Mouse (Mus musculus) gastrocnemius, postnatal 36 days (tissue): ENCODE measurements around the gene 0610009B22Rik. TPM values are rescaled to one million over a fixed set of nuclear protein-coding genes. Genes with fewer than 3 reads are reported as not detected.
"Not testable (repeated sequence)": the region's sequence is repeated elsewhere in the genome, so short reads cannot be mapped to it uniquely, and the experiment has no call there.

Source experiments
- DNase-seq, 2 experiments: peaks; one replicate each; pipeline ENCODE4 v3.0.0; 2022
- intact Hi-C: fragments of 180-260 bp; cut with DNase I; formaldehyde crosslinking; loops from one replicate; pipeline ENCODE4 v1.15.1; 2025
- total RNA-seq, 2 experiments: library from RNA; stranded (reverse); gene quantifications; 2 replicates each; pipeline ENCODE4 v1.2.3; 2021

Gene 0610009B22Rik
- total RNA-seq, 2 experiments from 2014 or later, result 31.8 to 32.0 TPM

DNA sequence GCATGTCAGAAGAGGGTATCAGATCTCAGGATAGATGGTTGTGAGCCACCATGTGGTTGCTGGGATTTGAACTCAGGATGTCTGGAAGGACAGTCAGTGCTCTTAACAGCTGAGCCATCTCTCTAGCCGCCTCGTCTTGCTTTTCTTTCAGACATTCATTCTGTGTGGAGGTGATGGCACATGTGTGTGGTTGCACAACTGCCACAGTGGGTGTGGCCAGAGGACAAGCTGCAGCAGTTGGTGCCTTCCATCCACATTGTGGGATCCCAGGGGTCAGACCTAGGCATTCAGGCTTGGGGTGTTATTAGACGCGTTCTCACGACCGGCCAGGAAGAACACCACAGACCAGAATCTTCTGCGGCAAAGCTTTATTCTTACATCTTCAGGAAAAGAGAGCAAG, 23.9 kb downstream of the 0610009B22Rik start:
- DNase-seq, intact Hi-C loops: not testable (repeated sequence)

DNA sequence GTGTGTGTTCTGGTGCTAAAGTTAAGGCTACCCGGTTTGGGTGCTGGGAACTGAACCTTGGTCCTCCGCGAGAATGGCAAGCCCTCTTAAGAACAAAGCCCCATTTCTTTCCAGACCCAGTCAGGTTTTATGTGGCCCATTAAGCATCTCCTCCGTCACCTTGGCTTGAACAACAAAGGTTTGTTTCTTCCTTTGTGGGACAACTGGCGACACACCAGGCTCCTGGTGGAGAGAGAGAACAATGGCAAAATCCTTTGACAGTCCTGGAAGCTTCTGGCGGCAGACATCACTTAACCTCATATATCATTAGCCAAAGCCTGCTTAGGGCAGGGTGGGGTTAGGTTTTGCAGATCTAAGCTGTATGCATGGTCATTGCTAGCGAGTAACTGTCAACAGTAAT, 26.0 kb downstream of the 0610009B22Rik start:
- DNase-seq, result no peak
- intact Hi-C loops, result no loop called here

DNA sequence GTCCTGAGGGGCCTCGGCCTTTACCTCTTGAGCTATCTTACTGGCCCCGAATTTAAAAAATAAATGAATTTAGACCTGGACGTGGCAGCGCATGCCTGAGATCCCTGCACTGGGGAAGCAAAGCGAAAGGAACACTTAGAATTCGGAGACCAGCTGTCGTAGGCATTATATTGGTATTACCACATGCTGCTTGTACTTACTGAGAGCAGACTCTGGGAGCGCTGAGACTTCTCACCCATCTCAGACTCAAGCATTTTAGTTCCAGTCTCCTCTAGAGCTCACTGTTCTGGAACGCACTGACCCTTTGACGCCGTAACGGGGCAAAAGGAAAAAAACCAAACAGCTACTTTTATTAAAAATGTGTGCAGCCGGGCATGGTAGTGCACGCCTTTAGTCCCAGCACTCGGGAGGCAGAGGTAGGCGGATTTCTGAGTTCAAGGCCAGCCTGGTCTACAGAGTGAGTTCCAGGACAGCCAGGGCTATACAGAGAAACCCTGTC, 26.8 kb downstream of the 0610009B22Rik start:
- no peak for DNase-seq
- intact Hi-C loops, result no loop called here

DNA sequence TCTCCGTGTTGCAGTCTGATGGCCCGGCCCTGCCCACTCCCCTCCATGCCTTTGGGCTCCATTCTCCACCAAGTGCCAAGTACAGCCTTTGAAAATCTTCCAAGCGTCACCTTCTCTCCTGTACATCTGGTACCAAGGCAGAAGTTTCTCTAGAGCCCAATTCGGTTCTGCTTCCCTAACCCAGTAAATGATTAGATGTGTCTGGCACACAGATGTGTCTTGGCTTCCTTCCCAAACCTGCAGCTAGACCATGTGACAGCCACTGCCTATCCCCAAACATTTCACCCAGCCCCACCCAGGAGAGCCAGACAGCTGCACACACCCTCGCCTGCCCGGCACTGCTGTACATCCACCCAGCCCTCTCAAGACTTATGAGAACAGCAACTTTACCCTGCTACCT, 30.0 kb downstream of the 0610009B22Rik start:
- DNase-seq, result no peak
- intact Hi-C loops, result no loop called here

DNA sequence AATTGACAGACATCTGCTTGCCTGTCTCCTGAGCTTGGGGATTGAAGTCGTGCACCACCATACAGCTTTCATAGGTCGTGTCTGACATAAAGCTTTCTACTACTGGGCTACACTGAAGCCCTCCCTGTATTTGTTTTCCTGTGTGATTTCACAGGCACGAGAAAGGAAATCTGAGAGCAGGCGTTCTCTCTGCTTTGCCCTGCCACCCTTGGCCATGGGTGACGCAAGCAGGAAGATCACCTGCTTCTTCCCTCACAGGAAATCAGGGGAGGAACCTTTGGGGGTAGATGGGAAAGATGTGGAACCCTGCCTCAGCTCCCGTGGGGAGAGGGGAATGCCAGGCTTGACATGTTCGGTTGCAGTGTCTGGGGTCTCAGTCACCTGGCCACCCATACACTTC, 30.4 kb downstream of the 0610009B22Rik start:
- no peak for DNase-seq
- intact Hi-C loops, result no loop called here

DNA sequence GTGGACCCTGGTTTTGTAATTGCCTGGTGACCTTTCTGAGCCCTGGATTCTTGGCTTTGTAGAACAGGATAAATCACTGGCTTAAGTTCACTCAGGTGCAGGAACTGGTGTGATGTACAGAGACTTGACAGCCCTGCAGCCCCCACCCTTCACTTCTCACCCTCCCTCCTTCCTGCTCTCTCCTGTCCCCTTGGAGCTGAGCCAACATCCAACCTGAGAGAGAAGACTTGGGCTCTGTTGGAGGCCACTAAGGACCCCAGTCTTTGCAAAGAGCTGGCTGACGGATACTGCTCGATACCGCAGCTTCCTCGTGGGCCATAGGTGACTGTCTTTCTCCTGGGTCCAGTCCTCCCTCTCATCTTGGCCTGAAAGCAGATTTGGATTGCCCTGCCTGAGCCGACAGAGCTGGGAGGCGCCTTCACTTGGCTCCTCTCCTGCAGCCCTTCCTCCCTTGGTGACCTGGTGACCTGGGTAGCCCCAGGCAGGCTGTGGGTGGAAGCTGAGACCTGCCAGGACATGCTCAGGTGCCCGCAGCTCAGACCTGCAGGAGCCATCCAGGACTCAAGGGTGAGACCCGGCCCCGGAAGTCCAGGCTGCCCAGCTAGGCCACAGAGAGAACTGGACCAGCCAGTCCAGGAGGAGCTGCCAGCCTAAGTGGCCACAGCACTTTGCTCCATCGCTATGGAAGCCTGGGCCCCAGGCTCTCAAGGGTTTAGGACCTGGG, 31.7 kb downstream of the 0610009B22Rik start:
- intact Hi-C loops, result no loop called here
- no peak for DNase-seq

DNA sequence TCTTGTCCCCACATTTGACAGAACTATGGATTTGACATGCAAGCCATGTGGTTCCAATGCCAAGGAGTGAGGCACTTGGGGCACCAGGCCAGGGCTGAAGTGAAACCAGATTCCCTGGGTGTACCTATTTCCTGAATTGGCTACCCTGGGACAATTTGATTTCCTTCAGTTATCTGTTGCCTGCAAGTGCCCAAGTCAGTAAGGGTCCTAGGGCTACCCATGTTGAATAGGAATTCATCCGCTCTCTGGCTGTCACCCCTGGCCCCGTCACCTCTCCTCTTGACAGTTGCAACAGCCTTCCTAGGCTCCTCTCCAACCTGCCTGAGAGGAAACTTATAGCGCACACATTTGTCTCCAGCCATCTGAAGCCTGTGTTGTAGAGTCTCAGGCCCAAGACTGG, 33.8 kb downstream of the 0610009B22Rik start:
- intact Hi-C loops, result no loop called here
- DNase-seq, result no peak

DNA sequence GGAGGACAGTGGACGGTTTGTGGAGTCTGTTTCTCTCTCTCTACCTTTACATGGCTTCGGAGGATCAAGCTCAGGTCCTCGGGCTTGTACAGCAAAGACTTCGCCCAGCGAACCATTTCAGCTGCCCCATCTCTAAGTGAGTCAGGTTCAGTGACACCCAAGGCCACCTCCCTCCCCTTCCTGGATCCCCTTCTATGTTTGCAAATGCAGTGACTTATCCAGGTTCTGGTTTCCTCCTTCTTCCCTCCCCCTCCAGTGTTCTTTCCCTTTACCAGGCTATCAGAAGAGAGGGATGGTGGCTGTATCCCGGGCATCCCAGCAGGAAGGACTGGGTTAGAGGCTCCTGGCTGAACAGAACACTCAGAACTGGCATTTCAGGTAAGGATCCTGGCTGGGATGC, 34.9 kb downstream of the 0610009B22Rik start:
- intact Hi-C loops, result no loop called here
- no peak for DNase-seq

DNA sequence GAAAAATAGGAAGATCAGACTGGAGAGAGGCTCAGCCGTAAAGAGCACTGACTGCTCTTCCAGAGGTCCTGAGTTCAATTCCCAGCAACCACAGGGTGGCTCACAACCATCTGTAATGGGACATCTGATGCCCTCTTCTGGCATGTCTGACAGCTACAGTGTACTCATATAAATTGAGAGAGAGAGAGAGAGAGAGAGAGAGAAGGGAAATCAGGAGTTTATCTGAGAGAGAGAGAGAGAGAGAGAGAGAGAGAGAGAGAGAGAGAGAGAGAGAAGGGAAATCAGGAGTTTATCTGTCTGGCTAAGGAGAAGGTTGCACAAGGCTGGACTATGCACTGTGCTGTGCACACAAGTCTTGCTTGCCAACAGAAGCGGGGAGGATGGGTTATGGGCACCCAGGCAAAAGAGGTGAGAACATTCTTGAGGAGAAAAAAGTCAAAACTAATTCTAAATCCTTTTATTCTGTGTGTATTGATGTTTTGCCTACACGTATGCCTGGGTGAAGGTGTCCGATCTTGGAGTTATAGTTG, 35.7 kb downstream of the 0610009B22Rik start:
- intact Hi-C loops, result no loop called here
- no peak for DNase-seq

DNA sequence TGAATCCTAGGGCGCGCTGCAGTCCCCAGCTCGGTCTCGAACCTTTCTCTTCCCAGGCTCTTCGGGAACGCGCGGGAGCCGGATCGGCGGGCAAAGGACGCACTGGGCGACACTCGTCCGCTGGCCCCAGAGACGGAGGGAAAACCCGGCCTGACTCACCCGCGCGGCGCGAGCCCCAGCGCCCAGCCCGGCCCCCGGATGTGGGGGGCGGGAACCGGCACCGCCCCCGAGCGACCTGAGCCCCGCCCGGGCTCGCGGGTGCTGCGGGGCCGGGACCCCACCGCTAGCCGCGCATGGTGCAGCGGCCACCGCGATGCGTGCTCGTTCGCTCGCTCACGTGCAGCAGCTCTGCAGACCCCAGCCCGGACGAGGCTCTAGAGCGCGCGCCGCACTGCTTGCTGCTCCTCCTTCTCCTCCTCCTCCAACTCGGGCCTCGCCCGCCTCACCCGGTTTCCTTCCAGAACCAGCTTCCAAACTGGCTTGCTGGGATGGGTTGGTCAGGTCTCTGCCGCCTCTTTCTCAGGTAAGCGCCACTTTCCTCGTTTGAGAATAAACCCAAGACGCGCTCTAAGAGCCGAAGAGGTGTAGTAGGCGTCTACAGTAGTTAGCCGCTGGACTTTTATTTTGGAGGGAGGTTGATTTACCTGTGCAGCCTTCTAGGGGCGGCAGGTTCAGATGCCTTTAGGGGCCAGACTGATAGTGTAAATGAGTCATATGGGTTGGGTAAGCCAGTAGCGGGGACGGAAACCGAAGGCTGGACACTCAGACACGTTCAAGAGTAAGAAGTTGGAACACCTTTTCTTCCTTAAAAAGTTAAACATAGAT, 37.8 kb downstream of the 0610009B22Rik start, which contains the start of the genes N4bp3 and D930048N14Rik:
TSS of gene N4bp3 (minus strand) at position 152 of the 825 bp plus-strand sequence.
TSS of gene D930048N14Rik (plus strand) at position 264 of the 825 bp plus-strand sequence.
- DNase-seq, result peak; percentile 50 to 67
- intact Hi-C loops, result no loop called here

DNA sequence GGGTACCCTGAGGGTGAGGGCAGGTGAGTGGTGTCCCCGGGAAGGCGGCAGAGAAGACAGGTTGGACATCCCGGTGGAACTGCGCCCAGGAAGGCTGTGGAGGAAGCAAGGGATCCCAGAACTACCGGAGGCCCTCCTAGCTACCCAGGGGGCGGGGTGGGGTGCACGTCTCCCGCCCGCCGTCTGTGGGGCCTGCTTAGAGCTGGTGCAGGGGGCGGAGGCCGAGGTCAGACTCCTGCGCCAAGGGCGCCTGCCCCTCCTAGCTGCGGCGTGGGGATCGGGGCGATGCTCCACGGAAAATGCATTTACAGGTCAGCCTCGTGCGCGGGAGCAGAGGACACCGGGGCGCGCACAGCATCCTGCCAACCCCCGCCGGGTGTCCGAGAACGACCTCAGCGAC, 38.4 kb downstream of the 0610009B22Rik start:
- DNase-seq, result no peak
- intact Hi-C loops, result no loop called here

DNA sequence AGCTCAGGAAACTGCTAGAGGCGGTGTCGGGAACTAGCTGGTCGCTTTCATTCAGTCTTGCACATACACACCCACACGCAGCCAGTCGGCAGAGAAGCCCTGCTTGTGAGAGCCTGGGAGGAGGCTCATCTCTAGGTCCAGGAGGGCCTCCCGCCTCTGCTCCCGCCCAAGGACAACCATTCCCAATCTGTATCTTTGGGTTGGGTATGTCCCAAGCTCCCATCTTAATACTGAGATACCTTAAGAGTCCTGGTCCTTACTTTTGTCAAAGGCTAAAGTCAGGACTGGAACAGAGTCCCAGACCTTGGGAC, 38.8 kb downstream of the 0610009B22Rik start:
- intact Hi-C loops, result no loop called here
- DNase-seq, result no peak

DNA sequence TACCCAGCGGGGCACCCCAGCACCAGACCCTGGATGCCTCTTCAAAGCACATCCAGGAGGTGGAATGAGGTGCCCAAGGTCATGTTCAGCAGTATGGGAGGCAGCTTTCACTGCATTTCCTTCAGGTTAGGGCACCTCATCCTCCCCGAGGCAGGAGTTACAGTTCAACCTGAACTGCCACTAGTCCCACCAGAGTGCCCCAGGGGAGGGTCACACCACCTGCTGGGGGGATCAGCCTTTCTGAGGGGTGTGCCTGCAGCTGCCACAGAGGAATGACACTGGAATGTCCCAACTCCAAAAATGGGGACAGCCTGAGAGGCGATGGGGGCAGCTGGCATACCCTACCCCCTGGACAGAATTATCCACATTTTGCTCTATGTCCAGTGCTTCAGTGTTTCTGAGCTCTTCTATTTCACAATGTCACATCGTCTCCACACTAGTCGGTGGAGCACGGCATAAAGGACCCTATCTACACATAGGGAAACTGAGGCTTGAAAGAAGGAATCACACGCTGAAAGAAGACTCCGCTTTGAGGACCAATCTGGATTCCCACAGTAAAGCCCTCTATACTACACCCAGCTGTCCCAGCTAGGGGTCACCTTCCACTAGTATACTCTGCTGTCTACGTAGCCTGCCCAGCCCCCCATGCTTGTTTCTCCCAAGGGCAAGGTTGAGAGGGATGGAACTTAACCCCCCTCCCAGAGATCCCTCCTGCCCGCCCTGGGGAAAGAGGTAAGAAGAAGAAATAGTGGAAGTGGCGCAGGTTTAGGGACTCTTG, 39.4 kb downstream of the 0610009B22Rik start:
- no peak for DNase-seq
- intact Hi-C loops, result no loop called here

DNA sequence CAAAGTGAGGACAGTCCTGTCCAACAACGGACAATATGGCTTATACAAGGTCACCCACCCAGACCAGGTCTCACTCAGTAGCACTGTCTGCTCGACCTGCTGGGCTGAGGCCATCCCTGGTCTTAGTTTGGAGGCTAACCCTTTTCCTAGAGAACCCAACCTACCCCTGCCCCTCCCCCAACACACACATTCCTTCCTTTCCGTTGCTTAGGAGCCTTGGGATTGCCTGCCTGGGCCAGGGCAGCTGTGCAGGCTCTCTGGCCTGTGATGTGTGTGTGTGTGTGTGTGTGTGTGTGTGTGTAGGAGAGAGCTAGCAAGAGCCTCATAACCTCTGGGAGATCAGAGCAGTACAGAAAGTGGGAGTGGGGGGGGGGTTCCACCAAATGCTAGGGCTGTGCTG, 40.1 kb downstream of the 0610009B22Rik start:
- intact Hi-C loops, result no loop called here
- no peak for DNase-seq

DNA sequence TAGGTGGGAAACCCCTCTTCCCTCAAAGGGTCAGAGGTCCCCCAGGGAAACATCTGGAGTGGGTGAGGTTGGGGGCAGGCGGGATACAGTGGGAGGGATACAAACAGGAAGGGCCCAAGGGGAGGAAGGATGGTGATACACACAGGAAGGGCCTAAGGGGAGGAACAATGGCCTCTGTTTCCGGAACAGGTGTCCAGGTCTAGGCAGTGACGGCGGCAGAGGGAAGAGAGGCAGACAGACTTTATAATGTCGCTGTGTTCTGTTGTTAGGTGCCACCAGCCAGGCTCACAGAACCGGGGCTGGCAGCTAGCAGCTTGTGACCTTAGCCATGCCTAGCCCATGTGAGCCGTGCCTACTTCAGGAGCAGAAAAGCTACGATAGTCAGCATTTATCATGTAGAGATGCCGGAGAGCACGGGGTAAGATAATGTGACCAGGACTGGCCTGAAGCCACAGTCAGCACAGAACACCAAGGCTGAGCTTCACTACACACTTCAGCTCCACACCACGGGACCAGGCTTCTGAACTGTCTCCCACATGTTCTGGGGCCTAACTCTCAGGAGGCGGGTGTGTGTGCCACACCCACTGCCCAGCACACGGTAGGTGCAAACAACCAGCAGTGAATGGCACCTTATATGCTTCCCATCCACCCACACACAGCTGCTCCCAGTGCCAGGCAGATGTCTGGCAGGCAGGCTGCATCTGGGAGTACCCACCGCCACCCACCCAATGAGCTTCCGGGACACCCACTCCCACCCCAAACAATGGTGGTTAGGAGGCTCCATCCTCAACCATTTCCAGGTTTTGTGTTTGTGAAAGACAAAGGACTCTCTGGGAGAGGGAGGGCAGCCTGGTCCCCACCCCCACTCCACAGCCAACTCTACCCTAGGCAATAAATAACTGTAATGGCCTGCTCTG, 41.7 kb downstream of the 0610009B22Rik start:
- intact Hi-C loops, result no loop called here
- DNase-seq, result no peak

DNA sequence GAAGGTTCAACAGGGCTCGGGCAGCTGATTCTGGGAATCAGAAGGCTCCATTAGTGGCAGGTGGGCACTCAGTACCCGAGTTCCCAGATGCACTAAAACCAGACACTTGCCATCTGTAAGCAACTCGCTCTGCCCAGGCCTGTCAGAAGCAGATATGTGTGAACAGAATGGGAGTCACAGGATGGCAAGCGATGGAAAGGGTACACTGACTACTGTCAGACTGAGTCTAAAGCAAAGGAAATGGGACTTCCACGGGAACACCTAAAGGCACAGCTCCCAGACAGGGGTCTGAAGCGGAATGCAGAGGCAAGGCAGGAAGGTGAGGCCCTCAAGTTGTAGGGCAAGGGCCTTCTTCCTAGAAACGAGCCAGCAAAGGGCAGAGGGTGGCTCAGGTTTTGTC, 42.4 kb downstream of the 0610009B22Rik start:
- DNase-seq, result no peak
- intact Hi-C loops, result no loop called here

DNA sequence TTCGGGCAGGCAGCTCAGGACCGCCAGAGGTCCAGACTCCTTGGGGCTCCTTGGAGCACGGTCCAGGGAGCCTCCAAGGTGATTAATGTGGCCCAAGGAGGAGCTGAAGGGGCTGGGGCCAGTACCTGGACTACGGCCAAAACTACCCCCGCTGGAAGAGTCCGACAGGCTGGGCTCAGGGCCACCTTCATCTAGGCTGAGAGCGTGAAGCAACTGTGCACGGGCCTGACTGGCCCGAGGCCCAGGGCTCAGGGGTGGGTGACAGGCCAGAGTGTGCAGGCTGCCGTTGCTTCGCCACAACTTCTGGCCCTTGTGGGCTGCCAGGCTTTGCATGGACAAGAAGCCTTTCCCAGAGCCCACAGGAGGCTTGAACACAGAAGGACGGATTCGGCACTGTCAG, 43.4 kb downstream of the 0610009B22Rik start:
- DNase-seq, result no peak

DNA sequence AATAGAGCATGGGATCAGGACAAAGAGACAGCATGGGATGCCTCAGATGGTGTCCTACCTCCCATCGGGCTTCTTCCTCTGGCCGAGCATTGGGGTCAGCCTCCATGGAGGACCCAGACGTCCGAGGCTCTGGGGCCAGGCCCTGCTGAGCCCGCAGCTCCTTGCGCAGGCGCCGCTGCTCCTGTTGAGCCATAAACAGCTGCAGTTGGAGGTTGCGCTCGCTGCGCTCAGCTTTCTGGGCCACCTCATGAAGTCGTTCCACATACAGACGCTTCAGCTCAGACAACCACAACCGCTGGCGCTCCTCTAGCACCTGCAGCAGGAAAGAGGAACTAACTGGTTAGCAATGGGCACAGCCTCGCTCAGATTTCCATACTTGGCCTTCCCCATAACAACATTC, 44.5 kb downstream of the 0610009B22Rik start:
- intact Hi-C loops, result no loop called here
- no peak for DNase-seq

More for the DNA sequence above, 43.4 kb downstream of the 0610009B22Rik start:
- intact Hi-C loops, result no loop called here

DNA sequence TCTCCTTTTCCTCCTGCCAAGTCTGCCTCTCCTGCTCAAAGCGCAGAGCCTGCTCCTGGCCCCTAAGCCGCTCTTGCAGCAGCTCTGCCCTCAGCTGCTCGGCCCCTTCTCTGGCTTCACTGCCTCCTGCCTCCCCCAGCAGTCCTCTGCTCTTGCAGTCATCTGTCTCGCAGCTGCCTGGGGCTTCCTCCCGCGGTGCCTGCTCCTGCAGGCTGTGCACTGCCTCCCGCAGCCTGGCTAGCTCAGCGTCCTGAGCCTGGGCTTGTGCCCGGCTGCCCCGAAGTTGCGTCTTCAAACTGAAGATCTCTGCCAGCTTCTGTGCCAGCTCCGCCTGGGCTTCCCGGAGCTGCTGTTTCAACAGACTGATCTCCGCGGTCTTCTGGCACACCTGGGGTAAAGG, 44.9 kb downstream of the 0610009B22Rik start:
- intact Hi-C loops, result no loop called here
- peak in 1 of 2 experiments; percentile 30 for DNase-seq

DNA sequence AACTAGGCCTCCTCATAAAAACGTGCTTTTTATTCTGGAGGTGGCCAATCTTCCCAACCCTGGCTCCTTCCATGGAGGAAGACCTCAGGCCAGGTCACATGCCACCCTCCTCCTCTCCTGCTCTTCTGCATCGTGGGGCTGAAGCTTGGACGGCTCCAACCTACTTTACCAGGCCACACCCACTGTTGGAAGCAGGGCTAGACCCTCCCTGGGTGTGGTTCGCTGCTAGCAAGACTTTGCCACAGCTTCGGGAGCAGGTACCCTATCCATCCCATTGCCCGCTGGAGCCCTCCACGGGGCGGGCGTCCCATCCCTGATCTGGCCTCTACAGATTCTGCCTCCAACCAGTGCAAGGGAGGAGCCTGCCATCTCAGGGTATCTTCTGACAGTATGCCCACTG, 45.5 kb downstream of the 0610009B22Rik start:
- intact Hi-C loops, result no loop called here
- no peak for DNase-seq
